Mouse (Mus musculus): ENCODE measurements around the gene Gpt2. TPM values are rescaled to one million over a fixed set of nuclear protein-coding genes. Genes with fewer than 3 reads are reported as not detected.

The Gpt2 gene
- polyA plus RNA-seq, 1 experiment = 34.2 TPM

DNA sequence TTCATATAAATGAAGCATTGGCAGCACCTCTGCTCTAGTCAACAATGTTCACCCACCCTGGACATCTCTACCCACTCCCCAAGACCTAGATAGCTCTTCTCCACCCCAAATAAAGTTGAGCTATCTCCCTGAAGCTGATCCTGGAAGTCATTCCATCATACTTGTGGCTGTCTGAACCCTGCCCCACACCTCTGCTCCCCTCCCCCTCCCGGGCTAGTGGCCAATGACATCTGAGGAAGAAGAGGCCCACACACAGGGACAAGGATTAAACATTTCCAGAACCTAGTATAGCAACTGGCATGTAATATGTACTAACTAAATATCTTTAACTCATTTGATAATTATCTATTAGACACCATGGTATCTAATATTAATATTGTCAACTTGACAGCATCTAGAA is 29.9 kb upstream of the Gpt2 start:
- TF ChIP-seq CTCF (IDR thresholded peaks at IDR 0.05; ENCODE audit: borderline replicate concordance, extremely low read depth, insufficient read depth, insufficient read length) (no peak), POLR2A (IDR thresholded peaks at IDR 0.05; ENCODE audit: borderline replicate concordance, extremely low read depth, insufficient read depth, insufficient read length, poor library complexity, severe bottlenecking) (no peak)
- no peak for DNase-seq (ENCODE audit: low read depth)

DNA sequence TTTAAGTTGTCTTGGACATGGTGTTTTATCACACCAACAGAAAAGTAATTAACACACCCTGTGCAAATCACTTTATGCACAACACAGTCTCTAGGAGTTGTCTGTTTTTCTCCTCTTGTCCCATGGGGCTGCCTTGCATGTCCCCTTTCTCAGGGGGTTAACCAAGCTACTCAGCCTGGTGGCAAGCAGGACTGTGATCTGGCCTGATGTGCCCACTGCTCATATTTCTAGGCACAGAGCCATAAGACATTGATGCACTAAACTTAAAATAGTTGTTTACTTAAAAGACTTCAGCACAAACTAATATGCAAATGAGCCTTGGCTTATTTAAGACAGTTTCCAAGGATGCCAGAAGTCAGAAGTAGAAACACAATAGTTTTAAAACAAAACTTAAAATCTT is 28.1 kb upstream of the Gpt2 start:
- no peak for DNase-seq (ENCODE audit: low read depth)
- no peak for TF ChIP-seq POLR2A (IDR thresholded peaks at IDR 0.05; ENCODE audit: borderline replicate concordance, extremely low read depth, insufficient read depth, insufficient read length, poor library complexity, severe bottlenecking)
- TF ChIP-seq CTCF (IDR thresholded peaks at IDR 0.05; ENCODE audit: borderline replicate concordance, extremely low read depth, insufficient read depth, insufficient read length) = no peak

DNA sequence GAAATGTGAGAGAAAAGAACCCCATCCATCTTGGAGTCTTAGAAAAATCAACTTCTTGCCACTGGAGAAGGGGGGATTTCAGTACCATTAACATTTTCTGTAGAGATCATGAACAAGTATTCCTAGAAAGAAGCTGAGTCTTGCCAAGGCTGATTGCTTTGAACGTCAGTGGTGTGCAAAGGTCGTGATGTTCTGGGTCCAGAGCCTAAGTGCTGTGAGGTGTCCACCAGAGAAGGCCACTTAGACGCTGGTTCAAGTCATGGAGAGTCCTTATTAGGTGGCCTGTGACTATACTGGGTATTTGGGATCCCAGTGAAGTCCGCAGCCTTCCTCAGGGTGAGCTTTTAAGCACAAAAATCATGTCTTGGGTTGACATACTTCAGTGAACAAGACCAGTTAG is 26.3 kb upstream of the Gpt2 start:
- TF ChIP-seq POLR2A (IDR thresholded peaks at IDR 0.05; ENCODE audit: borderline replicate concordance, extremely low read depth, insufficient read depth, insufficient read length, poor library complexity, severe bottlenecking) (no peak), CTCF (IDR thresholded peaks at IDR 0.05; ENCODE audit: borderline replicate concordance, extremely low read depth, insufficient read depth, insufficient read length) (no peak)
- DNase-seq (ENCODE audit: low read depth) = no peak

DNA sequence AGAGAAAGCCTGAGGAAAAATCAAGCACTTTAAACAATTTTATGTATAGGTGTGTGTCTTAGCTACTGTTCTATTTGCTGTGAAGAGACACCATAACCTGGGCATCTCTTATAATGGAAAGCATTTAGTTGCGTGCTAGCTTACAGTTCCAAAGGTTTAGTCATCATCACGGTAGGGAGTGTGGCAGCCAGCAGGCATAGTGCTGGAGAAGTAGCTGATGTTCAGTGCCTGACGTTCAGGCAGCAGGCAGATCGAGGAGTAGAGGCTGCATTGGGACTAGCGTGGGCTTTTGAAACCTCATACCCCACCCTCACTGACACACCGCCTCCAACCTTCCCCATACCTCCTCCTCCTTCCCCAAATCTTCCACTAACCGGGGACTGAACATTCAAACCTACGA is 21.6 kb upstream of the Gpt2 start:
- TF ChIP-seq CTCF (IDR thresholded peaks at IDR 0.05; ENCODE audit: borderline replicate concordance, extremely low read depth, insufficient read depth, insufficient read length) (no peak), POLR2A (IDR thresholded peaks at IDR 0.05; ENCODE audit: borderline replicate concordance, extremely low read depth, insufficient read depth, insufficient read length, poor library complexity, severe bottlenecking) (no peak)
- DNase-seq (ENCODE audit: low read depth) = no peak

DNA sequence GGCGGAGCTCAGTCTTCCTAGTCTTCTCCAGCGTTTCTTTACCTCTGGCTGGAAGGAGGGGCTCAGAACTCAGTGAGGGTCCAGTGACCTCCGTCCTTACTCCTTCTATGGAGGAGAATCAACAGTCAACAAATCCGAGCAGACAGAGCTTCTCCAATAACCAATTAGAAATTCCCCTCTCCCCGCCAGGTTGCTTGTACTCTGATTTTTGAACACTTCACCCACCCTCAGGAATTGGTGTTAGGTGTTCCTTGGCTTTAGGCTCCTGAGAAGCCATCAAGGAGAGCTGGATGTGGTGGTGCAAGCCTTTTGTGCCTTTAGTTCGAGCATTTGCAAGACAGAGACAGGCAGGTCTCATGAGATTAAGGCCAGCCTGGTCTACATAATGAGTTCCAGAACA is 19.6 kb upstream of the Gpt2 start:
- DNase-seq (ENCODE audit: low read depth) = no peak
- no peak for TF ChIP-seq CTCF (IDR thresholded peaks at IDR 0.05; ENCODE audit: borderline replicate concordance, extremely low read depth, insufficient read depth, insufficient read length)
- no peak for TF ChIP-seq POLR2A (IDR thresholded peaks at IDR 0.05; ENCODE audit: borderline replicate concordance, extremely low read depth, insufficient read depth, insufficient read length, poor library complexity, severe bottlenecking)

DNA sequence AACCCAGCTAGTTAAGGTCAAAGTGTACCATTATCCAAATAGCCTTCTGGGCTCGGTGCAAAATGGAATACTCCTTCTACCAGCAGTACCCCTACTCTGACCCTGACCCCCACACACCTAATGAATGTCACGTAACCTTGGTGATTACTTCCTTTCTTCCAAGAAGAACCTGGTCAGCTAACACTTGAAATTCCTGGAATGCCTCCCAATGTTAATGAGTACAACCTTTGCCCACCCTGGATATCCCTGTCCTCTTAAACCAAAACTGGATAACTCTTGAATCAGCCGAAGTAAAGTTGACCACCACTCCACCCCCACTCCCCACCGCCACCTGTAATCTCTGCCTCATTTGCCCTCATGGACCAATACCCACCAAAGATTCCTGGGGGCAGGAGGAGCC is 19.1 kb upstream of the Gpt2 start:
- DNase-seq (ENCODE audit: low read depth) = no peak
- TF ChIP-seq CTCF (IDR thresholded peaks at IDR 0.05; ENCODE audit: borderline replicate concordance, extremely low read depth, insufficient read depth, insufficient read length) (no peak), POLR2A (IDR thresholded peaks at IDR 0.05; ENCODE audit: borderline replicate concordance, extremely low read depth, insufficient read depth, insufficient read length, poor library complexity, severe bottlenecking) (no peak)

DNA sequence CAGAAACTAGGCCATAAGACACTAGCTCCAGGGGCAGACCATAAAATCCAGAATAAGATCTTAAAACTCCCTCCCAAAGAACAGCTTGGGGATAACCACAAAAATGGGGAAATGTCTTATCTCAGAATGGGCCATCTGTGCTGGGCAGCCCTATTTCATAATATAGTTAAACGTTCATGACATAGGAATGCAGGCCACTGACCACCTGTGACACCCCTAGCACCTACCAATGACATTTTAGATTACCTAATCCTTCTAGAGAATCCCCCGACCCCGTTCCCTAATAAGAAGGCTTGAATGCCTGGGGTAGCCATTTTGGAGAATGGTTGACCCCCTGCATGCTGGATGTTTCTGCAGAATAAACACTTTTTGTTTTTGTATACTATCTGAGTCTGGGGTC is 17.5 kb upstream of the Gpt2 start:
- DNase-seq (ENCODE audit: low read depth) = no peak
- no peak for TF ChIP-seq CTCF (IDR thresholded peaks at IDR 0.05; ENCODE audit: borderline replicate concordance, extremely low read depth, insufficient read depth, insufficient read length)
- TF ChIP-seq POLR2A (IDR thresholded peaks at IDR 0.05; ENCODE audit: borderline replicate concordance, extremely low read depth, insufficient read depth, insufficient read length, poor library complexity, severe bottlenecking) = no peak

DNA sequence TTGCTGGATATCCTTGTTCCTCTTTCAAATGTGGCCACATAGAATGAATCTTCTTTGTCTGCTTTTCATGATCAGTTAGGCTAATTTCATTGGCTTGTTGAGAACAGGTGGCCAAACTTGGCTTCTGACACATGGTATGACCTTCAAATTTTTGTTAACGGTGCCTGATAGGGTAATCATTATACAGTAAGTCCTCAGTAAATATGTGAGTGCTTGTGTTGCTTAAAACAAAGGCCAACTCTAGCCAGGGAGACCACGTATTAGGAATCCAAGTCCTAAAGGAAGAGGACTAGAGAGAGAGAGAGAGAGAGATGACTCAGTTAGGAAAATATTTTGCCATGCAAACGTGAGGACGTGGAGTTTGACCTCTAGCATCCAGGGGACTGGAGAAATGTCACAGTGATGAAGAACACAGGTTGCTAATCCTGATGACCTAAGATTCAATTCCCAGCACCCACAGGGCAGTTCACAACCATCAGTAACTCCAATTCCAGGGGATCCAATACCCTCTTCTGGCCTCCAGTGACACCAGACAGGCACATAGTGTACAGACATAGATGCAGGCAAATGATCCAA is 15.3 kb upstream of the Gpt2 start:
- no peak for TF ChIP-seq POLR2A (IDR thresholded peaks at IDR 0.05; ENCODE audit: borderline replicate concordance, extremely low read depth, insufficient read depth, insufficient read length, poor library complexity, severe bottlenecking)
- TF ChIP-seq CTCF (IDR thresholded peaks at IDR 0.05; ENCODE audit: borderline replicate concordance, extremely low read depth, insufficient read depth, insufficient read length) = no peak
- no peak for DNase-seq (ENCODE audit: low read depth)

DNA sequence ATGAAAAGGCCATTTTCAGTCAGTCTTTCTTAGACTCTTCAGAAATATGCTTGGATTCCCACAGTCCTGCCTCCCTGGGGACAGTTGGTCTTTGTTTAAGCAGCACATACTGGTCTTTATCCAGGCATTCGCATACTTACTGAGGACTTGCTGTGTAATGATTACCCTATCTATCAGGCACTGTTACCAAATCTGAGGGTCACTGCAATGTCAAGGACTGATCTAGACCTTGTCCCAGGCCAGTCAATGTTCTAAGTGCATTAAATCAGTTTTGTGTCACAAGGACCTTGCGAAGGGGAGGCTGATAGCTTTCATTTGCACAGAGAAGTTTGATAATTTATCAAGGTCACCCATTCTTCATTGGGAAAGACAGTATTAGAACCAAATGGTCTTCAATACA is 14.0 kb upstream of the Gpt2 start:
- TF ChIP-seq POLR2A (IDR thresholded peaks at IDR 0.05; ENCODE audit: borderline replicate concordance, extremely low read depth, insufficient read depth, insufficient read length, poor library complexity, severe bottlenecking) = no peak
- no peak for TF ChIP-seq CTCF (IDR thresholded peaks at IDR 0.05; ENCODE audit: borderline replicate concordance, extremely low read depth, insufficient read depth, insufficient read length)
- DNase-seq (ENCODE audit: low read depth) = no peak

DNA sequence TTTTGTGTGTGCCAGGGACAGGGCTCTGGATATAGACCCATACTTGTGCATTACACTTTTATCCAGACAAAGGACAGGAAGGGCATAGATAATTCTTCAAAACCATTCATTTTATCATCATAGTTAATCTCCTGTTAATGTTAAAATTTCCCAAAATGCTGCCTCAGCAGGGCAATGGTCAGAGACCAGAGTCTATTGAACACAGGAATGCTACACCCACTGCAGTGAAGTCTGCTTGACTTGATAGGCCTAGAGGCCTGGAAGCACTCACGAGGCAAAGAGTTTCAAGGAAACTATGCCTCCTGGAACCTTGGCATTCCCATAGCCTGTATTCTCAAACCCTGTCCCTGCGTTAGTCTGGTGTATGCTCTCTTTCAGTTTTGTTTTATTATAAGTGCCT is 12.7 kb upstream of the Gpt2 start:
- DNase-seq (ENCODE audit: low read depth) = no peak
- TF ChIP-seq POLR2A (IDR thresholded peaks at IDR 0.05; ENCODE audit: borderline replicate concordance, extremely low read depth, insufficient read depth, insufficient read length, poor library complexity, severe bottlenecking) (no peak), CTCF (IDR thresholded peaks at IDR 0.05; ENCODE audit: borderline replicate concordance, extremely low read depth, insufficient read depth, insufficient read length) (no peak)

DNA sequence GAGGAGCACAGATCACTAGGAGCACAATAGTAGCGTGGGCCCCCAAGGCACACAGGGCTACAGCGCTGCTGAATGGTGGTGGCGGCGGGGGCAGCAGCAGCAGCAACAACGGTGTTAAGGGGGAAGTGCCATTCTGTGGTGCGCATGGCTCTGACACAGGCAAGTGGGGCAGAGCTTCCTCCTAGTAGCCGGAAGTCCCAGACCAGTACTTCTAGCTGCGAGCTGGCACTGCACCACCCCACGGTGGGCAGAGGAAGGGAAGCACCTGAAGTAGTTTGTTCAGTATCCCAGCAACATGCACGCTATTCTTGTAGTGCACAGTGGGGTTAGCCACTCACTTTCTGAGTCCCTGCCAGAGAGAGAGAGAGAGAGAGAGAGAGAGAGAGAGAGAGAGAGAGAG is 10.5 kb upstream of the Gpt2 start:
- no peak for TF ChIP-seq POLR2A (IDR thresholded peaks at IDR 0.05; ENCODE audit: borderline replicate concordance, extremely low read depth, insufficient read depth, insufficient read length, poor library complexity, severe bottlenecking)
- TF ChIP-seq CTCF (IDR thresholded peaks at IDR 0.05; ENCODE audit: borderline replicate concordance, extremely low read depth, insufficient read depth, insufficient read length) = no peak
- DNase-seq (ENCODE audit: low read depth) = peak; percentile 47

DNA sequence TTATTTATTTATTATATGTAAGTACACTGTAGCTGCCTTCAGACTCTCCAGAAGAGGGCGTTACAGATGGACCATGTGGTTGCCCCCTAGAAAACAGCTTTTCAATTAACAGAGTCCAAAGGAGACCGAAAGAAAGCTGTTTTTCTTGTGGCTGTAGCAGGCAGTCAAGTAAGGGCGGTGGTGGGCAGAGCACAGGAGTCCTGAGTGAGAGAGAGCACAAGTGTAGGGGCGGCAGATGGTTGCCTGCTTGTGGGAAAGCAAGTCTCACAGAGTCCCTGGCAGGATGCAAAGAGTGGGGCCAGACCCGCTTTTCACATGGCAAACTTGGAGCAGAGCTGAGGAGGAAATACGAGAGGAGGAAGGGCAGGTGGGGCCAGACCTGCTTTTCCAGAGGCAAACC is 9.9 kb upstream of the Gpt2 start:
- peak; percentile 62 for DNase-seq (ENCODE audit: low read depth)
- TF ChIP-seq POLR2A (IDR thresholded peaks at IDR 0.05; ENCODE audit: borderline replicate concordance, extremely low read depth, insufficient read depth, insufficient read length, poor library complexity, severe bottlenecking) = no peak
- TF ChIP-seq CTCF (IDR thresholded peaks at IDR 0.05; ENCODE audit: borderline replicate concordance, extremely low read depth, insufficient read depth, insufficient read length) = no peak

Data from brain, embryonic 14.5 days (tissue).